Mouse (Mus musculus) hindbrain, embryonic 16.5 days (tissue): ENCODE measurements around the gene Kazald1. TPM values are rescaled to one million over a fixed set of nuclear protein-coding genes. Genes with fewer than 3 reads are reported as not detected.

Source experiments
- ATAC-seq: fragments of 200-750 bp; cut with Nextera tagmentation; 2 replicates; pipeline ENCODE4 v1.8.0; 2017; ENCODE audit warnings: moderate TSS enrichment, moderate library complexity
- H3K27ac ChIP-seq: fragments of 300-500 bp; sonication (generic); 2 replicates; pipeline ENCODE4 v1.5.1; 2014; ENCODE audit warnings: low read depth, mild to moderate bottlenecking, control low read depth, low read length, moderate library complexity
- H3K27me3 ChIP-seq: fragments of 300-500 bp; sonication (generic); replicated peaks from 2 replicates; pipeline ENCODE4 v1.6.1; 2014; ENCODE audit warnings: low read length; ENCODE audit not compliant: control insufficient read depth, insufficient read depth
- H3K36me3 ChIP-seq: fragments of 300-500 bp; sonication (generic); 2 replicates; pipeline ENCODE4 v1.6.1; 2014; ENCODE audit warnings: mild to moderate bottlenecking, low read length, moderate library complexity, mixed read lengths; ENCODE audit not compliant: control insufficient read depth, insufficient read depth
- H3K4me1 ChIP-seq: fragments of 300-500 bp; sonication (generic); 2 replicates; pipeline ENCODE4 v1.6.1; 2014; ENCODE audit warnings: low read depth, low read length; ENCODE audit not compliant: control insufficient read depth, insufficient read depth
- H3K4me2 ChIP-seq: fragments of 300-500 bp; sonication (generic); 2 replicates; pipeline ENCODE4 v1.6.1; 2014; ENCODE audit warnings: mild to moderate bottlenecking, low read length, control low read depth, moderate library complexity
- H3K4me3 ChIP-seq: fragments of 300-500 bp; sonication (generic); 2 replicates; pipeline ENCODE4 v1.5.1; 2014; ENCODE audit warnings: mild to moderate bottlenecking, low read length, control low read depth, moderate library complexity
- H3K9ac ChIP-seq: fragments of 300-500 bp; sonication (generic); 2 replicates; pipeline ENCODE4 v1.6.1; 2014; ENCODE audit warnings: low read depth, mild to moderate bottlenecking, control low read depth, low read length, moderate library complexity
- H3K9me3 ChIP-seq: fragments of 300-500 bp; sonication (generic); 2 replicates; pipeline ENCODE4 v1.6.1; 2014; ENCODE audit warnings: mild to moderate bottlenecking, low read length, moderate library complexity; ENCODE audit not compliant: control insufficient read depth
- WGBS: fragments of 180-500 bp; shearing (Covaris S2); extraction: QIAGEN DNeasy Blood & Tissue Kit; methylation state at CpG from one replicate; pipeline ENCODE4 v1.1.7; 2014; 5-methylcytosine and 5-hydroxymethylcytosine counted together
- polyA plus RNA-seq: library from polyadenylated mRNA; unstranded; fragments of >200 nt; fragmentation: Nextera tagmentation; extraction: Ambion mirVana; gene quantifications from 2 replicates; pipeline ENCODE4 v1.2.1, GENCODE M21; 2015

Kazald1 gene
- polyA plus RNA-seq, 1 experiment from 2014 or later = 4.0 TPM

GRCm38 (mm10) chr19:45114772-45115171 is 39.7 kb downstream of the Kazald1 start:
- Histone ChIP-seq H3K9me3 (no peaks in the 10 kb centered on the region), H3K4me2 (no peak overlapping the region), H3K27me3 (no peaks in the 10 kb centered on the region), H3K4me1 (no peaks in the 10 kb centered on the region), H3K36me3 (no peaks in the 10 kb centered on the region), H3K9ac (no peak overlapping the region), H3K27ac (no peak overlapping the region), H3K4me3 (no peak overlapping the region)
- ATAC-seq = no peak
- WGBS = 41% methylated on average over 3 of the region's 3 CpGs

- Histone ChIP-seq H3K27me3 (no peaks in the 10 kb centered on the region), H3K4me2 (no peak overlapping the region), H3K4me1 (no peaks in the 10 kb centered on the region), H3K9me3 (no peaks in the 10 kb centered on the region), H3K27ac (no peak overlapping the region), H3K4me3 (no peak overlapping the region), H3K36me3 (no peaks in the 10 kb centered on the region), H3K9ac (no peak overlapping the region)
- ATAC-seq = no peak
- 64% methylated on average over 1 of the region's 1 CpGs for WGBS
Measured at GRCm38 (mm10) chr19:45116798-45117197, 41.8 kb downstream of the Kazald1 start.

Other genes starting within 250 kb of the Kazald1 start
- gene Slf2, start 144.1 kb upstream of the Kazald1 start, polyA plus RNA-seq = 26.7 and 27.8 TPM in 2 replicates
- 18.0 and 18.7 TPM in 2 replicates for gene Sema4g, start 86.1 kb upstream of the Kazald1 start, polyA plus RNA-seq
- gene Twnk, start 69.6 kb upstream of the Kazald1 start, polyA plus RNA-seq = 12.4 and 15.5 TPM in 2 replicates
- 90.1 and 98.4 TPM in 2 replicates for gene Mrpl43, start 68.8 kb upstream of the Kazald1 start, polyA plus RNA-seq
- gene Lzts2, start 60.8 kb upstream of the Kazald1 start, polyA plus RNA-seq = 14.8 and 18.7 TPM in 2 replicates
- gene Pdzd7, start 29.5 kb upstream of the Kazald1 start, polyA plus RNA-seq = 3.0 and 3.2 TPM in 2 replicates
- gene Sfxn3, start 27.7 kb upstream of the Kazald1 start, polyA plus RNA-seq = 76.8 and 85.4 TPM in 2 replicates
- 1.2 and 1.3 TPM in 2 replicates for gene Tlx1, start 75.4 kb downstream of the Kazald1 start, polyA plus RNA-seq
- 6.9 and 7.3 TPM in 2 replicates for gene Lbx1, start 160.6 kb downstream of the Kazald1 start, polyA plus RNA-seq